11 mouse cellular contexts compared by ENCODE assay signal in the genomic region with DNA sequence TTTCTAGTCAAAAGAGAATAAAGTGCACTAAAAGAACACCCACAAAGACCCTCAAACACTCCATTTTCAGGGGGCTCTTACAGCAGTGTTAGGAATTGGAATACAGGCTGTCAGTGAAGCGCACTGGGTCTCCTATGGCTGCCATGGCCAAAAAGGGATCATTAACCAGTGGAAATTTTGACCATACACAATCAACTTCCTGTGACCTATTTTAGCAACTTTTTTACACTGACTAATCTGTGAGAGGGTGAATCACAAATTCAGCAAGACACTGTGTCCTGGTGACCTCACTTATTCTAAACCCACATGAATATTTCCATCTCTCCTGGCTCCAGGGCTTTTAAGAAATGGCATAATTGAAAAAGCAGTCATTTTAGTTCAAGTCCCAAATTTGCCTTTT.
"Had no signal": no experiment of that assay in that cellular context is flagged by ENCODE, and none has a peak within 500 bp of the region (broad histone marks: within the 10 kb centered on the region; RNA-seq: fewer than 3 reads in every experiment).

No protein-coding gene starts in this region.

- H3K4me3 ChIP-seq: limb, embryonic 12.5 days; liver, embryonic 13.5 days; neural tube, embryonic 12.5 days had no signal

- H3K27ac ChIP-seq: limb, embryonic 12.5 days; liver, embryonic 13.5 days; neural tube, embryonic 12.5 days; stomach, postnatal 0 days had no signal

- H3K9me3 ChIP-seq: limb, embryonic 12.5 days; liver, embryonic 13.5 days; neural tube, embryonic 12.5 days had no signal

- H3K4me2 ChIP-seq: limb, embryonic 12.5 days; liver, embryonic 13.5 days; neural tube, embryonic 12.5 days had no signal

- H3K4me1 ChIP-seq: limb, embryonic 12.5 days; liver, embryonic 13.5 days; neural tube, embryonic 12.5 days had no signal

- H3K9ac ChIP-seq: limb, embryonic 12.5 days; liver, embryonic 13.5 days; neural tube, embryonic 12.5 days had no signal

- H3K36me3 ChIP-seq: liver, embryonic 13.5 days had no signal

- H3K27me3 ChIP-seq: limb, embryonic 12.5 days; liver, embryonic 13.5 days; neural tube, embryonic 12.5 days had no signal

- DNase-seq: kidney, postnatal 25 days; layer of hippocampus, adult 9-11 months; layer of hippocampus, postnatal 36 days; liver; liver, embryonic 13.5 days; lung, adult 18-20 months; midbrain, embryonic 14.5 days; thymus, postnatal 14 days had no signal
